Mouse (Mus musculus) hindbrain, postnatal 0 days (tissue): ENCODE measurements around the gene Dalrd3. TPM values are rescaled to one million over a fixed set of nuclear protein-coding genes. Genes with fewer than 3 reads are reported as not detected.

Experiments
- ATAC-seq: fragments of 200-750 bp; cut with Nextera tagmentation; 2 replicates; pipeline ENCODE4 v1.8.0; 2017; ENCODE audit warnings: mild to moderate bottlenecking, moderate TSS enrichment, moderate library complexity
- DNase-seq: peaks from one replicate; pipeline ENCODE4 v3.0.0-alpha.2; 2015; ENCODE audit warnings: low spot score
- H3K27ac ChIP-seq: fragments of 300-500 bp; sonication (generic); 2 replicates; pipeline ENCODE4 v1.5.1; 2014; ENCODE audit warnings: mild to moderate bottlenecking
- H3K27me3 ChIP-seq: fragments of 300-500 bp; sonication (generic); 2 replicates; pipeline ENCODE4 v1.6.1; 2014; ENCODE audit warnings: low read length, mixed read lengths; ENCODE audit not compliant: insufficient read depth
- H3K36me3 ChIP-seq: fragments of 300-500 bp; sonication (generic); 2 replicates; pipeline ENCODE4 v1.6.1; 2014; ENCODE audit warnings: low read length, mixed read lengths; ENCODE audit not compliant: insufficient read depth
- H3K4me1 ChIP-seq: fragments of 300-500 bp; sonication (generic); 2 replicates; pipeline ENCODE4 v1.6.1; 2014; ENCODE audit warnings: antibody characterized with exemption, low read length, mixed read lengths; ENCODE audit not compliant: insufficient read depth
- H3K4me2 ChIP-seq: fragments of 300-500 bp; sonication (generic); 2 replicates; pipeline ENCODE4 v1.6.1; 2014; ENCODE audit warnings: low read depth, mild to moderate bottlenecking, low read length, moderate library complexity, mixed read lengths
- H3K4me3 ChIP-seq: fragments of 300-500 bp; sonication (generic); 2 replicates; pipeline ENCODE4 v1.5.1; 2014; ENCODE audit warnings: low read length
- H3K9ac ChIP-seq: fragments of 300-500 bp; sonication (generic); replicated peaks from 2 replicates; pipeline ENCODE4 v1.6.1; 2014; ENCODE audit warnings: mild to moderate bottlenecking, low read length, moderate library complexity, mixed read lengths
- H3K9me3 ChIP-seq: fragments of 300-500 bp; sonication (generic); 2 replicates; pipeline ENCODE4 v1.6.1; 2016; ENCODE audit warnings: low read length, mixed read lengths
- CTCF ChIP-seq: IDR thresholded peaks from 2 replicates; pipeline ENCODE4 v1.5.1; 2016; ENCODE audit warnings: antibody characterized with exemption, control low read depth, low read depth
- WGBS: fragments of 180-500 bp; shearing (Covaris S2); extraction: QIAGEN DNeasy Blood & Tissue Kit; methylation state at CpG from one replicate; pipeline ENCODE4 v1.1.7; 2014; 5-methylcytosine and 5-hydroxymethylcytosine counted together
- polyA plus RNA-seq: library from polyadenylated mRNA; unstranded; fragments of >200 nt; fragmentation: Nextera tagmentation; extraction: Ambion mirVana; gene quantifications from 2 replicates; pipeline ENCODE4 v1.2.1, GENCODE M21; 2015
- total RNA-seq: library from RNA; depleted of rRNA; stranded (reverse); fragments of >200 nt; gene quantifications from 2 replicates; pipeline ENCODE4 v1.2.3, GENCODE M21; 2014

Dalrd3 gene
- total and polyA plus RNA-seq, 2 experiments from 2014 or later, result 109 to 255 TPM

DNA sequence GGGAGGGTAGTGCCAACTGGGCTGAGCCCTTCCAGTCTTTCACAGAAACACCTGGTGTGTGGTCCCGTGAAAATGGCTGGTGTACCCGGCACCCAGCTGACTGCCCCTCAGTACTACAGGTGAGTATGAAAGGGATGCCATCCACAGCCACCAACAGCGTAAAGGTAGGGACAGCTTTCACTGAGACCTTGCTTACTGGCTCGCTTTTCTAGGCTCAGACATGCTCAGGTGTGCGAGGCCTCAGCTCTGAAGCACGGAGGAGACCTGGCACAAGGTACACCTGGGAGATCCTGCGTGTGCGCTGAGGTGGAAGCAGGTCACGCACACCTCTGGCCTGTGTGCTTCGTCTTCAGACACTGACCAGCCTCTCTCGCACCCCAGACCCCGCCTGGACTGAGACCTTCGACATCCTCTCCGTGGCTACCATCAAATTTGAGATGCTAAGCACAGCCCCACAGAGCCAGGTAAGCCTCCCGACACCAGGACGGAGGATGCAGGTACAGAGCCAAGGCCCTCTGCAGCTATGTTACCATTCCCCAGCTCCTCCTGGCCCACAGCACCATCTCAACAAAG lies 1.8 kb downstream of the Dalrd3 start:
- ATAC-seq (no peak), DNase-seq (no peak)
- Histone ChIP-seq H3K9ac (no peak overlapping the region), H3K4me2 (no peak overlapping the region), H3K36me3 (peaks cover 45% of the 10 kb centered on the region), H3K4me1 (peaks cover 15% of the 10 kb centered on the region), H3K4me3 (no peak overlapping the region), H3K27me3 (no peaks in the 10 kb centered on the region), H3K9me3 (no peaks in the 10 kb centered on the region), H3K27ac (no peak overlapping the region)
- TF ChIP-seq CTCF, result no peak
- 95% methylated on average over 16 of the region's 16 CpGs for WGBS

DNA sequence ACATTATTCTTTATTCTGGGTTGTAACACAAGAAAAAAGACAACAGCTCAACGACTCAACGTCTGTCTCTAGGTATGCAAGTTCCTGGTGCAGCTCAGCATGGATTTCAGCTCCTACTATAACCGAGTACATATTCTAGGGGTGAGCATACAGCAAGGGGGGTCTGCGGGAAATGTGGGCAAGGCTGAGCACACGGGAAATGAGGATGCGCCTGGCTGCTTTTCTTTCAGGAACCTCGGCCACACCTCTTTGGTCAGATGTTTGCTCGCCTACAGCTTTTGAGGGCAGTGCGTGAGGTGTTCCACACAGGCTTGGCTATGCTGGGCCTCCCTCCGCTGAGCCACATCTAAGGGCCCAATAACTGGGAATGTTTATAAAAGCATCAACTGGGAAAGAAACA lies 2.6 kb downstream of the Dalrd3 start:
- Histone ChIP-seq H3K4me1 (peaks cover 21% of the 10 kb centered on the region), H3K4me3 (no peak overlapping the region), H3K9ac (no peak overlapping the region), H3K9me3 (no peaks in the 10 kb centered on the region), H3K4me2 (no peak overlapping the region), H3K27ac (no peak overlapping the region), H3K36me3 (peaks cover 45% of the 10 kb centered on the region), H3K27me3 (no peaks in the 10 kb centered on the region)
- 81% methylated on average over 10 of the region's 10 CpGs for WGBS
- DNase-seq (no peak), ATAC-seq (no peak)
- TF ChIP-seq CTCF, result no peak

DNA sequence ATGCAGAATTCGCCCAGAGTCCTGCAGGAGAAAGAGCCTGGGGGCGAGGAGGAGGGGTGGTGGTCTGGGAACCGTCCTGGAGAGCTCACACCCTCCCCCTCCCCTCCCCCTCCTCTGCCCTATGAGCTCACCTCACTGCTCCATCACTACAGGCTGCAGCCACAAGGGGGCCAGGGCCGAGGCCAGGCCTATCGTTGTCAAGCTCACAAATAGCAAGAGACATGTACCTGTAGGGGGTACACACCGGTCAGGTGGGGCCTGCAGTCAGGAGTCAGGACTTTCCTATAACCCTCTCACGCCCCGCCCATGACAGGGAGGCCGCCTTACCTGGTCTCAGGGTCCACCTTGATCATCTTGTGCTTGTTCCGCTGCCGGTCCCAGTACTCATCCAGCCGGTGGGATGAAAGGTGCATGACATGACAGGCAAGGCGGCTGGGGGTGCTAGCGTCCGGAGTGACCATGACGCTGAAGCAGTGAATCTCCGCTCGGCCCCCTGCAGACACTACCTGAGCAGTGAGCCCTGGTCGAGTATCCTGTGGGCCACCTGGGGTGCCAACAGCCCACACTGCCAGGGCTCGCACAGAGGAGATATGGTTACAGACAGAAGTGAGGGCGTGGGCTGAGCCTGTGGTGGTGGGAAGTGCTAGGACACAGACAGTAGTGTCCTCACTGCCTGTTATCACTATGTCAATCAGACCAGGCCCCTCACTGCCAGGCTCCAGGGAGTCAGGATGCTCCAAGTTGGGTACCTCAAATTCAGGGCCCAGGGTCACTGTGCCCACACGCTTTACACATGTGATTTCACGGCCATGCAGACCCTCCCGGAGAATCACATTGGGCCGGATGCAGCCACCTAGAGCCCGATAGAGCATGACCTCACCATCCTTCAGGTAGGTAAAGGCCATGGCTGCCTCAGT lies 4.3 kb downstream of the Dalrd3 start:
- H3K27me3 ChIP-seq, result no peaks in the 10 kb centered on the region
- peak; percentile 82 for TF ChIP-seq CTCF
- no peaks in the 10 kb centered on the region for H3K9me3 ChIP-seq
- H3K4me3 ChIP-seq, result no peak overlapping the region
- no peak overlapping the region for H3K4me2 ChIP-seq
- H3K36me3 ChIP-seq, result peaks cover 45% of the 10 kb centered on the region
- 0 out of 2 replicates have a peak overlapping the region, but pooled peaks have one; percentile 17 for H3K9ac ChIP-seq
- peaks cover 13% of the 10 kb centered on the region for H3K4me1 ChIP-seq
- peak; percentile 79 for DNase-seq
- ATAC-seq, result no peak
- H3K27ac ChIP-seq, result peak overlapping the region; percentile 37; the same call in 1 of the 2 replicates
- 54% methylated on average over 26 of the region's 26 CpGs for WGBS

DNA sequence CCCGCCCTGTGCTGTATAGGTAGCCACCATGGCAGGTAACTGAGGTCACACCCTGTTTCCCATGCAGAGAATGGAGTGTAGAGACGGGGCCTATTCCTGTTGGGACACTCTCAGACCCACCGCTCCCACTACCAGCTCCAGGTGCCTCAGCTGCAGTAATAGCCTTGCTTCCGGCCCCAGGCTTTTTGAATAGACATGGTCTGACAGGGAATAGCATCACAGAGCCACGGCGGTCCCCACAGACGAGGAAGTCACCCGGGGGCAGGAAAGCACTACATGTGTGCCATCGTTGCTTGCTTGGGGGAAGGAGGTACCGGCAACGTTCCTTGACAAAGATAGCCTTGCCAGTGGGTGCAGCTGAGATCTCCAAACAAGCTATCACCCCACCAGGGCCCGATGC lies 5.2 kb downstream of the Dalrd3 start:
- peaks cover 19% of the 10 kb centered on the region for H3K4me1 ChIP-seq
- no peaks in the 10 kb centered on the region for H3K27me3 ChIP-seq
- H3K9me3 ChIP-seq, result no peaks in the 10 kb centered on the region
- WGBS, result 77% methylated on average over 12 of the region's 12 CpGs
- TF ChIP-seq CTCF, result no peak
- H3K36me3 ChIP-seq, result peaks cover 45% of the 10 kb centered on the region
- H3K9ac ChIP-seq, result no peak overlapping the region
- H3K4me3 ChIP-seq, result no peak overlapping the region
- H3K4me2 ChIP-seq, result no peak overlapping the region
- no peak for ATAC-seq
- DNase-seq, result no peak
- no peak overlapping the region for H3K27ac ChIP-seq

DNA sequence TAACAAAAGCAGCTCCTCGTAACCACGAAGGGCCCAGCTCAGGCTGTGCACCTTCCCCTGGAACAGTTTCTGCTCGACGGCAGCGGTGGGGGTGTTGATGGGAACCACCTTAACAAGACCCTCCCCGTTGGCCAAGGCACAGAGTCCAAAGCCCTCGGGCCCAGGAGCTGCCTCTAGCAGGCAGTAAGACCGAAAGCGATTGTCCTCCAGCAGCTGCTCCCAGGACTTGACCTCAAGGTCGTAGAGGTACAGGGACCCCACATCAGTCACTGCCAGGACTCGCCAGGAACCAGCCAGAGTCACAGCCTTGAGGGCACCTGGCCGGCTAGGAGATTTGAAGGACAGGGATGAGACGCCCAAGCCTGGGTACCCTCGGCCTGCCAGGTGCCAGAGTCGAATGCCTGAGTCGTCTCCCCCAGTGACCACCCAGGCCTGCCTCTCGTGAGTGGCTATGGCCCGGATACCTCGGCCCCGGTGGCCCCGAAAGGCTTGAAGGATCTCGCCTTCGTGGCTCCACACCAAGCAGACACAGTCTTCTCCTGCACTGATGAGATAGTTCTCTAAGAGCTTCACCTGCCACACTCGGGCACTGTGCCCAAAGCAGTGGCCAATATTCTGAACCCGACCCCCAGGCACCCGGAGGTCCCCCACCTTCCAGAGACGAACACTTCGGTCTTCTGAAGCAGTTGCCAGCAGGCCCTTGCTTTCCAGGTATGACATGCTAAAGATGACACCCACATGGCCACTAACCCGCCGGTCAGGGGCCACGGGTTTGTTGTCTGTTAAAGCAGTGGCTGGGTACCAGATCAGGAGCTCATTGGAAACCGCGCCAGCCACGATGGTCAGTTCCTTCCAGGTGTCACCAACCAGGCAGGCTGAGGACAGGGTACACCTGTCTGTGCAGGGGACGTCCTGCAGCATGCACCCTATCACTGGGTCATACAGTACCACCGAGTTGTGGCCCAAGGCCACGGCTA lies 5.9 kb downstream of the Dalrd3 start:
- H3K27me3 ChIP-seq, result no peaks in the 10 kb centered on the region
- no peak for ATAC-seq
- H3K27ac ChIP-seq, result no peak overlapping the region
- H3K36me3 ChIP-seq, result peaks cover 45% of the 10 kb centered on the region
- no peak overlapping the region for H3K4me3 ChIP-seq
- 0 out of 2 replicates have a peak overlapping the region, but pooled peaks have one; percentile 6 for H3K9ac ChIP-seq
- TF ChIP-seq CTCF, result no peak
- DNase-seq, result no peak
- peaks cover 19% of the 10 kb centered on the region for H3K4me1 ChIP-seq
- WGBS, result 81% methylated on average over 37 of the region's 37 CpGs
- no peaks in the 10 kb centered on the region for H3K9me3 ChIP-seq
- peak overlapping the region; percentile 81; the same call in 1 of the 2 replicates for H3K4me2 ChIP-seq

DNA sequence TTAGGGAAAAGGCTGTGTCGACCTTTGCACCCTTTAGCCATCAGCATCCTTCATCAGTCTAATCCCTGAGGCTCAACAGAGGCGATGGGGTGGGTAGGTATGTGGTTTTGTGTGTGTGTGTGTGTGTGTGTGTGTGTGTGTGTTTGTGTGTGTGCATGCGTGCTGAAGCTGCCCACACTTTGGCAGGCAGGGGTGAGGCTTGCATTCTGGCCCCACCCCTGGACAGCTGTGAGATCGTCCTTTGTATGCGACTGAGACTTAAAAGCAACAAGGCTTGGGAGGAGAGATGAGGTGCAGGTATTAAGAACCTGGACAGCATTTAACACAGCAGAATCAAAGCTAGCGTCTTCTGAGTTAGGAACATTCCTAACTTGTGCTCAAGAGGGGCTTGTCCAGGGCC lies 7.3 kb downstream of the Dalrd3 start:
- peaks cover 19% of the 10 kb centered on the region for H3K4me1 ChIP-seq
- DNase-seq (no peak), ATAC-seq (no peak)
- peak overlapping the region; percentile 96; the same call in 1 of the 2 replicates for H3K9ac ChIP-seq
- H3K27me3 ChIP-seq, result no peaks in the 10 kb centered on the region
- H3K4me2 ChIP-seq, result peak overlapping the region; percentile 81
- H3K36me3 ChIP-seq, result peaks cover 37% of the 10 kb centered on the region
- no peak overlapping the region for H3K27ac ChIP-seq
- WGBS, result 44% methylated on average over 6 of the region's 6 CpGs
- peak overlapping the region; percentile 71 for H3K4me3 ChIP-seq
- no peaks in the 10 kb centered on the region for H3K9me3 ChIP-seq
- no peak for TF ChIP-seq CTCF
